Mouse (Mus musculus) layer of hippocampus, postnatal 25 days (tissue): ENCODE results near the gene Heatr4. TPM values are rescaled to one million over a fixed set of nuclear protein-coding genes. Genes with fewer than 3 reads are reported as not detected.
"Not testable (repeated sequence)": the region's sequence is repeated elsewhere in the genome, so short reads cannot be mapped to it uniquely, and the experiment has no call there.

Experiments used
- DNase-seq, 2 experiments: peaks; one replicate each; pipeline ENCODE4 v3.0.0; 2022; ENCODE audit warnings: mixed read lengths in 2 of 2, low spot score in 1 of 2; ENCODE audit errors: extremely low spot score in 1 of 2
- total RNA-seq, 2 experiments: library from RNA; stranded (reverse); gene quantifications; 2 replicates each; pipeline ENCODE4 v1.2.3; 2021

The Heatr4 gene
- total RNA-seq, 2 experiments from 2014 or later: not detected

GRCm38 (mm10) chr12:83940031-83940430 is 44.6 kb downstream of the Heatr4 start:
- no peak for DNase-seq

- DNase-seq: no peak
These were observed 45.3 kb downstream of the Heatr4 start for GRCm38 (mm10) chr12:83939332-83939731.

GRCm38 (mm10) chr12:83938592-83938991 is 46.1 kb downstream of the Heatr4 start:
- not testable (repeated sequence) for DNase-seq

DNA sequence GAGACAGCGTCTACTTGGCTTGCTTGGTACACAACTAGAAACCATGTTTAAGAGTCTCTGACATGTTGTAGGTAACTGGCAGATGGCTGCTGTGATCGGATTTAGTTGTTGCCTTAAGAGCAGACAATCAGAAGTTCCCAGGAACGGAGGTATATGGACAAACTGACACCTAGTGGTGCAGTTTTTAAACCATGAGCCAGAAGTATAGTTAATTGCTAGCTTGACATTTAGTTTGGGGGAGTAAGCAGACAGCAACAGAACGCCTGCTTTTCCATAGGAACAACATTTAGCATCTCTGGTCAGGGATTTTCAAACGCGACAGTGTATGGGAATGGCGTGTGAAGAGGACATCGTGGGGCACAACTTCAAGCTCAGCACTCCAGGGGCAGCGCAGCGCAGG is 47.1 kb downstream of the Heatr4 start:
- no peak for DNase-seq

DNA sequence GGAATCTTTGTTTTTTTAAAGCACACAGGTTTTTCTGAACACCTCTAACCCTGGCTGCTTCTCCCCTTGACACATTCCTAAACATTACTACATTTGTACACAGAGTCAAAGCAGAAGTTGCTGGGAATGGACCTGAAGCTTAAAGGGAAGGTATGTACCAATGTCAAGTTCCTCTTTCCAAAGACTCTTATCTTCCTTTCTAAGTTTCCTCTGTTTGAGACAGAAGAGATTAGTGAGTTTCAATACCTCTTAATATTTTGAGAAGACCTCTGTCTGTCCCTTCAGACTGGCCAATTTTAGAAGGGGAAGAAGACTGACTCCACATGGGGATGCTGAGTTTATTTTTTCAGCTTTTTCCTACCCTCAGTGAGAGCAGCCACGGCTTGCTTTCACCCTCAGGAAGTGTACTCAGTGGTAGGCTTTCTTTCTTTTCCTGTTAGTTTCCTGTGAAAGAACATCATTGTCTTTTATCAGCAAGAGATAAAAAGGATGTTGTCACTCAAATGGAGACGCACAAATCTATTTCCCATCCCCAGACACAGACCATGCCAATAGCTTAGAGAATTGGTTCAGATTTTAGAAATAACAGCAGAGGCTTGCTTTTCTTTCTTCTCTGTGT is 55.4 kb downstream of the Heatr4 start:
- DNase-seq: no peak

DNA sequence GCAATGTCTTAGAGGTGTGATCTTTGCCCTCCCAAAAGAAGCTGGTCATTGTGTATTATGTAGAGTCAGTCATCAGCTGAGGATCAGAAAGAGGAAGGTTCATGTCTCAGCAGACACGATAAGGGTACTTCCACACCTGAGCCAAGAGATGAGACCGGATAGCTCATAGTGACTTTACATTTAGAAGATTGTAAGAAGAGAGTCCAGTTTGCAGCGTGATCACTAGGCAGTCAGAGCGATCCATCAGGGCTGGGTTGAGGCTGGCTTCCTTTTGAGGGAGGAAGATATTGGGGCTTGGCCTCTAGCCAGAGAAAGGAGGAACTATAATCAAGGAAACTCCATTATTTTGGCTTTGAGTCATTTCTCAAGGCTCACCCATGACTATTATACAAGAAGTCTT is 56.9 kb downstream of the Heatr4 start:
- no peak for DNase-seq

DNA sequence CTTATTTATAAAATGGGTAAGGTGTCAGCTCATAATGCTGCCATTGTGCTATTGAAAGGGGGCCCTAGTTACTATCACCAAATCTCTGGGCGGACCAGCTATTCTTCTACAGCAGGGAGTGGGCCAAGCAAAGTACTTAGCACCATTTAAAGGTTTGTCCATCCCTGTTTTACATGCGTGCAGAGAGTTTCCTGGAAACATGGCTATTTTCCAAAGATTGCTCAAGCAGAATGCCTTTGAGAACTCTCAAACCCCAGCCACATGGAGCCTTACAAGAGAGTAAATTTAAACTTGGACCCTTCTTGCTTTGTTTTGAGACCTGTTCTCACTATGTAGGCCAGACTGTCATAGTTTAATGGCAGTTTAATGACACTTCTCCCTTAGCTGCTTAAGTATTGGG is 58.6 kb downstream of the Heatr4 start:
- DNase-seq: no peak

DNA sequence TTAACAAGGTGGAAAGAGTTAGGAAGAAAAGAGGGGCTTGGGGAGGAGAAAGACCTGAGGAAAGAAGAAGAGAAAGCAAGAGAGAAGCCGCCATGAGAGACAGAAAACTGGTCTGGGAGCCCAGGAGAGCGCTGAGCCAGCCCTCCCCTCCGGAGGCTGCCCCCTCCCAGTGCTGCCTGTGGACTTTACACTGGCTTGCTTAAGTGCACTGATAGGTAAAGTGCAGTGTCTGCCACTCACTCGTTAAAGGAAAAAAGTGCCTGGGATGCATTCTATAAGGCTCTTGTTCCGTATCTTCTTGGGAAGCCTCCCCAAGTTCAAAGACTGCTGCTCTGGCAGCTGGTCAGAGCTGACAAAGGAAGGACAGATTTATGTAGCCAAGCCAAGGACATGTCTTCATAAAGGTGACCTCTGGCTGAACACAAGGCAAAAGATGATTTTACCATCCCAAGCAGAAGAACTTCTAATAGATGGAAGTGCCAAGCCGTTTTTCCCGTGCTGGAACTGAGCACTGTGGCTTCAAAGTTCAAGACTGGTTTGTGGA is 59.4 kb downstream of the Heatr4 start:
- DNase-seq: no peak

DNA sequence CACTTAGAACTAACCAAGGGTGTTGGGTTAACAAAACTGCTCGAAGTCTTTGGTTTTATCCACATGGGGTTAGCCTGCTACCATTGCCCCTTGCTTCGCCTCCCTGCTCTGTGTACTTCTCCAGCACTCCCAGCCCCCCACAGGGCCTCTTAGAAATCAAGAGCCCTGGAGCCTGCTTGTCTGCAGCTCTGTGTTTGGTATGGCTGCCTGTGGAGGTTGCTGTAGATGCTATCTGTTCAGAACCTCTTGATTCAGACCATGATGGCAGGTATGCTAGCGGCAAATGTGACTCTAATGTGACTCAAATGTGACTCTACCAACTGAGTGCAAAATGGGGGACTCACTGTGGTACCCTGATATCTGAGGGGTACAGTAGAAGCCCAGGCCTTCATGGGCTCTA is 60.3 kb downstream of the Heatr4 start:
- no peak for DNase-seq

GRCm38 (mm10) chr12:83923486-83923859 is 61.2 kb downstream of the Heatr4 start:
- DNase-seq: no peak

DNA sequence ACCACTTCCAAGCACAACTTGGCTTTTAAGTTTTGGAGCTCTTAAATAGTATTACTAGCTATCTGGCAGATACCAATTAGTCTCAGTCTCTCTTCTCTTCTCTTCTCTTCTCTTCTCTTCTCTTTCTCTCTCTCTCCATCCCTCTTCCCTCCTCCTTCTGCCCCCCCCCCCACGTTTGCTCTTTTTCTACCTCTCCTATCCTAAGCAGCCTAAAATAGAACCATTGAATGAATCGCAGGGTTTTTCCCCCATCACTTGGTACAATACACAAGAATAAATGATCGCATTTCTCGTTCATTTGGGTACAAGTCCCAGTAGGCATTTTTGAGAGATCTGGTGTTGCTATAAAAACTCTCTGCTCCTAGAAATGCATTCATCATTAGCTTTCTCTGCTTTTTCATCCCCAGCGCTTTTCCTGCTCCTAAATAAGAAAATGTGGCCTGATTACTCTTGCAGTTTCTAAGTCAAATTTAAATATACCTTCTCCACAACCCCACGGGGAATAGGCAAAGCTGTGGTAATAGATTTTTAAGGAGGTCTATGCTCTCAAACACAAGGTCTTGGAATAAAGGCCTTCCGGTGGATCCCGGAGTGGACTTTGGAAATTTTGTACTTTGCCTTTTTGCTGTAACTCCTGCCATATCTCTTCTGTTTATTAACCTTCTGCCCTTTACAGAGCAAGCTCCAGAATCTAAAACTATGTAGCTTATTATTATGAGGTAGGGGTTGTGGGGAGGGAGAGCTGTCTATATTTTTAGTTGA is 61.7 kb downstream of the Heatr4 start:
- no peak for DNase-seq

DNA sequence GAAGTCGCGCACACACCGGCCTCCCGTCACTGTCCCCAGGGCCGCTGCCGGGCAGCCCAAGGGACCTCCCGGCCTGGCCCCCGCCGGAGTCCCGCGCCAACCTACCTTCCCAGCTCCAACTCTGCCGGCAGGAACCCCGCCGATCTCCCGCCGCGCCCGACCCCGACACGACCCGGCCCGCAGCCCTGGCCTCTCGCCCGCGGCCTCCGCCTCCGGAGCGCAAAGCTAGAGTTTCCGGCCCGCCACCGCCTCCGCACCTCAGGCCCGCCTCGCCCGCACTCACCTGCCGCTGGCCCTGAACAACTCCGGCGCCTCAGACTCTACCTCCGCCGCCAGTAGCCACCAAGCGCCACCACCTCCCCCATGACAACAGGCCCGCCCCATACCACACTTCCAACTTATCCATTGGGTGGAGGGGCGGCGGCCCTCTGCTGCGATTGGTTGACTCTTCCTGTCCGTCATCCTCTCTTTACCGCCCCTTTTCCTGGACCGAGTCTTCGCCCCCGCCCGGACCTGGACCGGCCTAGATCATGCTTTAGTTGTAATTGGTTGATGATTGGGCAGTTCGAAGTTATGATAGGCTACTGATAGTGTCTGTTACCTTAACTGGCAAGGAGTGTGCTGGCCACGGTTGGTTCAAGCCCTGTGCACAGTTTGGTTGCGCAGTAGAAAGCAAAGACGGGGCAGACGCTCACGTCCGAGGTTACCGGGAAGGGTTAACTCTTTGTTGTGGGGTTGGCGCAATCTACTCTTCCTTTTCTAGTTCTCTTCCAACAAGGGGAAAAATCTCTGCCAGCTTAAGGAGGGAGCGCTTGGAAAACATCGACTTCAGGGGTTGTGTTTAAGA is 62.9 kb downstream of the Heatr4 start, which contains the start of gene Numb:
TSS of gene Numb (minus strand) at position 400 of the 847 bp plus-strand sequence.
- peak; percentile 90 to 93 for DNase-seq

GRCm38 (mm10) chr12:83920721-83921441 is 63.8 kb downstream of the Heatr4 start:
- DNase-seq: peak in 1 of 2 experiments; percentile 22

DNA sequence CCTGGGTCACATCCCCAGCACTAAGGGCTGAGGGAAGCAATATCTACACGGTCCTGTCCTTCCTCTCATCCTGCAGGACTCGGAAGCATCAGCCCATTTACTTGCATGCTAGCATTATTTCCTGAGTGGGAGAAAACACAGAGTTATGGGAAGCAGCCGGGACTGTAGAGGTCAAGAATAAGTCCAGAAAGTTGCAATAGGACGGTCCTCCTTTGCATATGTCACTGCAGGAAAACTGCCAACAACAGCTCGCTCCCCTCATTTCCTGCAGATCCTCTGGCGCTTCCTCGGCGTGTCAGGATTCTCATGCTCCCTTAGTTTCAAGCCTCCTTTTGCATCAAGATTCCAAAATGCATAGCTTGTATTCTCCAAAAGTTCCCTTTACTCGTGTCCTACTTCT is 67.8 kb downstream of the Heatr4 start:
- no peak for DNase-seq

GRCm38 (mm10) chr12:83914797-83915196 is 69.9 kb downstream of the Heatr4 start:
- no peak for DNase-seq

GRCm38 (mm10) chr12:83914202-83914740 is 70.4 kb downstream of the Heatr4 start:
- no peak for DNase-seq

GRCm38 (mm10) chr12:83910451-83910850 is 74.2 kb downstream of the Heatr4 start:
- DNase-seq: no peak
